In the genomic region with DNA sequence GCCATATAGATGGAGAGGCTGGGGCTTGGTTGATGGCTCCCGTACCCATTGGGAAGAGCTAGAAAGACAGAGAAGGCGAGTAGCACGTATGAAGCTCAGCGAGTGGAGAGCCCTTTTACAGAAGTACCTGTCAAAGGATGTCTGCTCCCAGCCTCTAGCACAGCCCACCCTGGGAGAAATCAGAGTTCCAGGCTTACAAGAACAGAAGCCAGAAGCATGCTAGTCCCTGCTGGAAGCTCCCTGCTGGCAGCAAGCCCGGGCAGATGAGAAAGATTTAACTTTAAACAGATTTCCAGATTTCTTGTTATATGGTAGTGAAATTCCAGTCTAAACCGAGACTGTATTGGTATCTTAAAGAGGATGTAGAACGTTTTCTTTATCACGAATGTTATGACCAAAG, we compare ENCODE assay signal across 10 mouse cellular contexts.
DNase-seq lines count a peak whose midpoint lies in the region.
"Had no signal": no experiment of that assay in that cellular context is flagged by ENCODE, and none has a peak within 500 bp of the region (broad histone marks: within the 10 kb centered on the region; RNA-seq: fewer than 3 reads in every experiment).

No protein-coding gene starts in this region.

- intact Hi-C loops in left cerebral cortex, postnatal 25 days (cut with DNase I): no loop called here

- peak; percentile 63 for DNase-seq in gastrocnemius, postnatal 10 days
- no peak for DNase-seq in gastrocnemius, adult 8-10 months (ENCODE audit: low spot score in 2 of 2)
- peak; percentile 64 for DNase-seq in 3T3-L1 (ENCODE audit: low read depth, low spot score)
- peak; percentile 46 to 82 for DNase-seq in frontal cortex, adult 2 months (ENCODE audit: extremely low spot score in 1 of 2, low spot score in 1 of 2)
- peak; percentile 69 to 88 for DNase-seq in left cerebral cortex, postnatal 25 days (ENCODE audit: low spot score in 2 of 2)
- DNase-seq in spleen, postnatal 4 days (ENCODE audit: low spot score in 2 of 2): no peak
- no peak for DNase-seq in adrenal gland, postnatal 14 days
- no peak for DNase-seq in adrenal gland, postnatal 25 days
- DNase-seq: heart, postnatal 36 days; liver, postnatal 0 days had no signal

Comparison
In these comparisons a context has a peak if more than half of its experiments do, and no peak if none do; other contexts are left out.
1. DNase-seq: peak in gastrocnemius, postnatal 10 days (single experiment), 3T3-L1 (single experiment), frontal cortex, adult 2 months (2 of 2) and left cerebral cortex, postnatal 25 days (2 of 2); none in gastrocnemius, adult 8-10 months (0 of 2), spleen, postnatal 4 days (0 of 2), adrenal gland, postnatal 14 days (single experiment) and adrenal gland, postnatal 25 days (single experiment).